Mouse (Mus musculus) erythroblast, embryonic 14.5 days (primary cell): ENCODE results near the gene Cmc2.

Experiments used
- GATA1 ChIP-seq: IDR thresholded peaks from 2 replicates; pipeline ENCODE4 v1.6.1; 2012; ENCODE audit warnings: low read length, inconsistent platforms, mixed read lengths
- TAL1 ChIP-seq: IDR thresholded peaks from 3 replicates; pipeline ENCODE4 v1.6.1; 2012; ENCODE audit warnings: low read length, inconsistent platforms, mixed read lengths

- no peak for TF ChIP-seq GATA1
- TF ChIP-seq TAL1 = no peak
Observed at GRCm38 (mm10) chr8:116922060-116922757, 954 bp upstream of the Cmc2 start.
